Mouse (Mus musculus) megakaryocyte, embryonic 14.5 days (primary cell): ENCODE measurements at regions not wholly inside any gene's neighbourhood (a gene's known extent, or its start where the extent isn't known, plus 50 kb on each side); places are given as distances from the start of the nearest gene placed in this dataset.

Source experiments
- H3K27me3 ChIP-seq: replicated peaks from 2 replicates; pipeline ENCODE3; 2012; ENCODE audit warnings: inconsistent platforms
- H3K36me3 ChIP-seq: replicated peaks from 2 replicates; pipeline ENCODE3; 2012; ENCODE audit warnings: low read length, inconsistent platforms, mixed read lengths
- H3K4me1 ChIP-seq: 2 replicates; pipeline ENCODE4 v1.6.1; 2012; ENCODE audit warnings: inconsistent platforms
- H3K4me3 ChIP-seq: replicated peaks from 2 replicates; pipeline ENCODE3; 2012; ENCODE audit warnings: moderate library complexity, mild to moderate bottlenecking, inconsistent platforms
- H3K9me3 ChIP-seq: 2 replicates; pipeline ENCODE4 v1.6.1; 2012; ENCODE audit warnings: inconsistent platforms
- FLI1 ChIP-seq: IDR thresholded peaks from 2 replicates; pipeline ENCODE4 v1.6.1; 2012; ENCODE audit warnings: low read length, inconsistent platforms, mixed read lengths
- GATA1 ChIP-seq: IDR thresholded peaks from 3 replicates; pipeline ENCODE4 v1.6.1; 2012; ENCODE audit warnings: mixed read lengths, low read length, inconsistent platforms, borderline replicate concordance

DNA sequence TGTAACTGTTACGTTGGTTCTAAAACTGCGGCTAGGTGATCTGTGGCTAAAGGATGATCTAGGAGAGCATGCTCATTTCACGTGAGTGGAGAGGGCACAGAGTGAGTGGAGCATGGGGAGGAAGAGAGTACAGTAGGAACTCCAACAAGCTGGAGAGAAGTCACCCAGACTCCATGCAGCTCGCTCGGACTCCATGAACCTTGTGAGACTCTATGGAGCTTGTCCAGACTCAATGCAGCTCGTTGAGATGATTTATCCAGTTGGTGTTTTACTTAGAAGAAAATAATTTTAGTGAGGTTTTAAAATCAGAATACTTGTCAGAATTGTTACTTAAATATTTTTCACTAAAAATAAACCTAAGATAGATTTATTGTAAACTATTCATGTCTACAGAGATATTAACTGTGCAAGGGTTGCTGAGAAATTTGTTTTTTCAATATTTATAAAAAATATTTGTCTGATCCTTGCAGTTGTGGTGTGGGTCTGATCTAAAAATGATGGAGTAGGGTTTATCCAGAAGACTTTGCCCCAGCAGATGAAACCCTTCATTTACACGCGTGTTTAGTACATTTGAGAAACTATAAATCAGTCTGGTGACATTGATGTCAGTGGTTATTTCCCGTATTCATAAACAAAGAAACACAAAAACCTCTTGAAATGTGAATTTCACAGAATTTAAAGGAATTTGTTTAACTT, 222.3 kb downstream of the Car2 start:
- no peak for TF ChIP-seq FLI1
- TF ChIP-seq GATA1, result no peak
- Histone ChIP-seq H3K9me3 (no peaks in the 10 kb centered on the region), H3K4me1 (peaks cover 13% of the 10 kb centered on the region), H3K27me3 (no peaks in the 10 kb centered on the region), H3K4me3 (no peak overlapping the region), H3K36me3 (no peaks in the 10 kb centered on the region)

DNA sequence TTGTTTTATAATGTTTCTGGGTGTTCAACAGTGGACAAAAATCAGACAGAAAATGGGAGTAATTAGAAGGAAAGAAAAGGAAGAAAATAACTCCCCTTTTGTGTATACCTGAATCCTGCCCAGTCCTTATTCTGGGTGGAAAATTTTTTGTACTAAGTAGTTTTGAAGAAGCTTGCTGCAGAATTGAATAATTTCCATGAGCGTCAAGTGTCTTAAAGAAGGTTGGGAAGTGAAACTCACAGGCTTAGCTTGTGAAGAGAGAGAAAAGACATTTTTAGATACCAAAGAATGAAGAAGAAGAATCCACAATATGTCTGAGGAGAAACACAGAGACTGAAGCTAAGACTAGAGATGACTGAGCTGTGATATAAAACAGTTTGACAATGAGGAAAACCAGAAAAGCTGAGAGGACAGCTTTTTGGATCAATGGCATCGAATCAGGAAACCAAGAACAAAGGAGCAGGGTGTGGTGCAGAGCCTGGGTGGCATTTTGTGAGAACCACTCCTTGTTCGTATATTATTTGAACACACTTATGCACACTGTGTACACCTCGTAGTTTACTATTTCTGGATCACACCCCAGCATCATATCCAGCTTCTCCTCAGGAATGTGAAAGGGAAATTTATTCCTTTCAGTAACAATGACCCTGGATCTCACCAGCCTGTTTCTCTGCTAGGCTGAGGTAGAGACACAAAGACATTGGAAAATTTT, 221.9 kb downstream of the Gm9733 start:
- Histone ChIP-seq H3K4me3 (no peak overlapping the region), H3K9me3 (no peaks in the 10 kb centered on the region), H3K36me3 (no peaks in the 10 kb centered on the region), H3K27me3 (no peaks in the 10 kb centered on the region), H3K4me1 (peaks cover 13% of the 10 kb centered on the region)
- TF ChIP-seq FLI1 (no peak), GATA1 (no peak)

DNA sequence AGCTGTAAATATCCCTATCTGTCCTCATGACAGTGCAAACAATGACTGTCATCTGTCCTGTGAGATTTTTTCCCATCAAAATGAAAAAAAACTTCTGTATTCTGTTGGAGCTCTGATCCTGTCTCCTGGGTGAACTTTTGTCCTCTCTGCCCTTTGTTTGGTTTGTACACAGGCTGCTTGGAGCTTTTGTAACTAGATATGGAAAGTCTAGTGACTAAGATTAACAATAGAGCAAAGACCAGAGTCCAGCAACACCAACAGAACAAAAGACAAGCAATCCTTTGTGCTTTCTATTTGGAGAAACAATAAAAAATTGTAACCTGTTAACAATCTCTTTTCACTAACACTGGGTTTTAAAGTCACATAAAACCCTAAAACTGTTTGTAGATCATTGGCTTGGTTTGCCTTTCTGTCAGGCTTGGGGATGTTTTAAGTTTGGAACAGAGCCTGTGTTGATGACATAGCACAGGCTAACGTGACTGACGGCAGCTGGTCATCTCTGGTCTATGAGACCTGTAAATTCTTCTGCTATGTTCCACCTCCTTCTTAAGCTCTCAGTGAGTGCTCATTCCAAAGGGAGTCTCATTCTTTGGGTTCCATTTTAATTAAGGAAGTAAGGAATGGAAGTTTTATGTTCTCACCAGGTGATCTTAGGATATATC, 219.8 kb downstream of the Gm9733 start:
- Histone ChIP-seq H3K9me3 (no peaks in the 10 kb centered on the region), H3K36me3 (no peaks in the 10 kb centered on the region), H3K4me1 (no peaks in the 10 kb centered on the region), H3K4me3 (no peak overlapping the region), H3K27me3 (no peaks in the 10 kb centered on the region)
- TF ChIP-seq FLI1, result no peak
- no peak for TF ChIP-seq GATA1

DNA sequence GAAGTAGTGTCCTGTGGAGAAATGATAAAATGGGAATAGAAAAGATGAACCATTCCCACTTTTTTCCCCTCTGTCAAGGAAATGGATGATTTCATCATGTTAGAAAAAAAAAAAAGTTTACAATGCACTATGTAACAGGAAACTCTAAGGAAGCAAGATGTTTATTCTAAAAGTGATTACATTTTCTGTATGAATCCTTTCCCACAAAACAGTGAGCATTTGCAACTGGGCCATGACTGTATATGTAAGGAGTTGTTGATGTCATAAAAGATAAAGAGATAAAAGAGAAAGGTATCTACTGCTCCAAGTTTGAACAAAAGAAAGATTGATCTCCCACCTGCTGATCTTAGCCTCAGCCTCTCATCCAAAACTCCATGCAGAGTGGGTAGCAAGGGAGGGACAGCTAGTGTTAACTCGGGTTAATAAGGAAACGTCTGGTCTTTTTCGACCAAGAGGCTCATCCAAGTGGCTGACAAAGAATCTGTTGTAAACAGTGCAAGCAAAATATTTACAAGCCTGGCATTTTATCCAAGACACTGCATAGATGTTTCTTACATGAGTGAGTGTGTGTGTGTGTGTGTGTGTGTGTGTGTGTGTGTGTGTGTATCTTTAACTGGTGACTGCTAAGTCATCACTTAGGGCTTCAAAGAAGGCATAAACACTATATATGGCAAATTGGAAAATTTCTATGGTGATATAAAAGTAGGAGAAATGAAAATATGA, 213.3 kb downstream of the Gm9733 start:
- Histone ChIP-seq H3K27me3 (no peaks in the 10 kb centered on the region), H3K36me3 (no peaks in the 10 kb centered on the region), H3K4me1 (peaks cover 4% of the 10 kb centered on the region; the same call in 1 of the 2 replicates), H3K4me3 (no peak overlapping the region), H3K9me3 (no peaks in the 10 kb centered on the region)
- no peak for TF ChIP-seq FLI1
- TF ChIP-seq GATA1, result no peak

DNA sequence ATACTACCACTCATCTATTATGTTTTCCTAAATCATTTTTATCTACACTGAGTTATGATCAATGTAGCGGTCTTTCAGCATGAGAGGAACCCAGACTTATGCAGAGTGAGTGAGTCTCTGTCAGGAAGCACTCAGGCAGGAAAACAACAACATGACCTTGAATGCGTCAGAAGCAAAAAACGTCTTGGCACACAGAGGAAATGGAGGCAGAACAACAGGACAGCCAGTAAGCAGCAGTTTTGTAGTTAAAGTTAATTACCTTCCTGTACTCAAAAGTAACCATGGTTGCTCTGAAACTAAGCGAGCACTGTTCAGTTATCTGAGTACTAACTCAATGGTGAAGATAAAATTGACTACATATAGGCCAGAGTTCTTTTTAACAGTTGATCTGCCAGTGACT, 205.4 kb downstream of the Gm9733 start:
- Histone ChIP-seq H3K36me3 (no peaks in the 10 kb centered on the region), H3K27me3 (no peaks in the 10 kb centered on the region), H3K9me3 (peaks cover 7% of the 10 kb centered on the region; the same call in 1 of the 2 replicates), H3K4me1 (peaks cover 9% of the 10 kb centered on the region; the same call in 1 of the 2 replicates), H3K4me3 (no peak overlapping the region)
- TF ChIP-seq FLI1, result no peak
- TF ChIP-seq GATA1, result no peak

DNA sequence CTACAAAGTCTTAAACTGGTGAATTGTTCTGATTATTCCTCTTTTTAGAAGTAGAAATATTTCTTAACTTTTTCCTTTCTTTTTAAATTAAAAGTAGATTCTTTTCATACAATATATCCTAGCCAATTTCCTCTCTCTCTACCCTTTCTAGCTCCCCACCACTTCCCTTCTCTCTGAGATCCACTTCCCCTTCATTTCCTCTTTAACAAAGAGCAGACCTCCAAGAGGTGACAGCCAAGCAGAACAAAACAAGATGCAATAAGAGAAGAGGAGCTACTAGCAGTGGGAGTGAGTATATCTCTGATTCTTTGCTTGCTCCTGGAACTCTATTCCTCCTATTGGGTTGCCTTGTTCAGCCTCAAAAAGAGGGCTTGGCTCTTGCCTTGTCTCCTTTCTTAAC, 203.7 kb downstream of the Gm9733 start:
- no peaks in the 10 kb centered on the region for H3K27me3 ChIP-seq
- no peaks in the 10 kb centered on the region for H3K36me3 ChIP-seq
- TF ChIP-seq GATA1 (no peak), FLI1 (no peak)
- no peak overlapping the region for H3K4me3 ChIP-seq
- peaks cover 7% of the 10 kb centered on the region; the same call in 1 of the 2 replicates for H3K4me1 ChIP-seq
- peaks cover 7% of the 10 kb centered on the region; the same call in 1 of the 2 replicates for H3K9me3 ChIP-seq

DNA sequence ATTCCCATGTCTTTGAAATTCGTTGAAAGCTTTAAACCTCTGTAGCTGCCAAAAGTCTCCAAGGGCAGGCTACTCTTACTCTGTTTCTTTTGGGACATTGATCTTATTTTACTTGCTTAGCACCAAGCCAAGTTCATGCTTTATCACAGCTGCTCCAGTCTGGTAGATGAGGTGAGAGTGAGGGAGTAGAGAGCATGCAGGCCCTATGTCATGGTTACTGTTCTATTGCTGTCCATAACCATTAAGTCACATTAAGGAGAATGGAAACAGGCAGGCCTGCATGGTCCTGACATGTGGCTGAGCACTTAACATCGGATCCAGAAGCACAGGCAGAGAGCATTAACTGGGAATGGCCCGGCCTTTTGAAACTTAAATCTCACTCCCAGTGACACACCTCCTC, 203.1 kb downstream of the Gm9733 start:
- no peak for TF ChIP-seq FLI1
- no peak for TF ChIP-seq GATA1
- no peak overlapping the region for H3K4me3 ChIP-seq
- peaks cover 7% of the 10 kb centered on the region; the same call in 1 of the 2 replicates for H3K9me3 ChIP-seq

DNA sequence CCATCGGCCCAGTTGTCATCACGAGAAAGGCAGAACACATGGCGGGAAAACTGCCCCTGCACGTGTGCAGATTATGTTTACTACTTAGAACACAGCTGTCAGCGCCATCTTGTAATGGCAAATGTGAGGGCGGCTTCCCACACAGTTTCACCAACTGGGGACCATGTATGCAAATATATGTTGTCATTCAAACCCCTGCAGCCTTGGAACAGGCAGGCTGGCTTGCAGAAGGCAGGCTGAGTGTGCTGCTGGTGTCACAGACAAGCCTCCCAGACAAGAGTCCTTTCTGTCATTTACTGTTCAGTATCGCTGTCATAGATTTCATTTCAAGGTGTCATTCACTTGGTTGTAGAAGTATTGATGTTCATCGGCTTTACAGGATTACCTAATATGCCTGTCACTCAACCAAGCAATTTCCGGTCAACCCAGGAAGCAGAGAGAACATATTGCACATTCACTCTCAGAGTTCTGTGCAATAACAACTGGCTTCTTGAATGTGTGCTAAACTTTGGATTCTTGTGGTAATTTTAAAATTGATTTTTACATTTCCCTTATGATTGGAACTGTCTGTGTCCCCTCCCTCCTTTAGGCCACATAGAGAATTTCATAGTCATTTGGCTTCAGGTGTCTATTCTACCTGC, 202.3 kb downstream of the Gm9733 start:
- Histone ChIP-seq H3K4me1 (peaks cover 7% of the 10 kb centered on the region; the same call in 1 of the 2 replicates), H3K27me3 (no peaks in the 10 kb centered on the region), H3K4me3 (no peak overlapping the region), H3K36me3 (no peaks in the 10 kb centered on the region), H3K9me3 (peaks cover 7% of the 10 kb centered on the region; the same call in 1 of the 2 replicates)
- no peak for TF ChIP-seq FLI1
- no peak for TF ChIP-seq GATA1

More for the DNA sequence above, 203.1 kb downstream of the Gm9733 start:
- Histone ChIP-seq H3K36me3 (no peaks in the 10 kb centered on the region), H3K27me3 (no peaks in the 10 kb centered on the region), H3K4me1 (peaks cover 7% of the 10 kb centered on the region; the same call in 1 of the 2 replicates)

DNA sequence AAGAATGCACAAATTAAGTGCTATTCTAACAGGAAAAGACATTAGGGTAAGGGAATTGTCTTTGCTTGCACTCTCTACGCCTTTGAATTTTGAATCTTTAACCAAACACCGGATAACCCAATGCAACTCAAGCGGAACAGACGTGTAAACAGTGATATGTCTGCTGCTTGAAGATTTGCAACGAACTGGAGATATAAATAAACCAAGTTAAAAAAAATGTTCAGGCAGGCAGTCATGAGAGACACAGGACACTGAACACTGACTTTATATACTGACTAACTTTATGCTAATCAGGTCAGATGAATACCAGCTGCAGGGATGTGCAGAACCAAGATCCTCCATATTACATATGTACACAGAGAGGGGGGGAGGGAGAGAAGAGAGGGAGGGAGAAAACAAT, 200.0 kb downstream of the Gm9733 start:
- no peak overlapping the region for H3K4me3 ChIP-seq
- H3K4me1 ChIP-seq, result peaks cover 7% of the 10 kb centered on the region; the same call in 1 of the 2 replicates
- H3K9me3 ChIP-seq, result peaks cover 7% of the 10 kb centered on the region; the same call in 1 of the 2 replicates
- no peaks in the 10 kb centered on the region for H3K27me3 ChIP-seq
- TF ChIP-seq FLI1, result no peak
- no peak for TF ChIP-seq GATA1
- no peaks in the 10 kb centered on the region for H3K36me3 ChIP-seq
